Mouse (Mus musculus) heart, adult 2 months (tissue): ENCODE measurements around the gene Vmn1r211.

Experiments
- CTCF ChIP-seq: fragments of 200-600 bp; IDR thresholded peaks from 2 replicates; pipeline ENCODE4 v1.8.1; 2022; ENCODE audit warnings: antibody characterized with exemption, mild to moderate bottlenecking, moderate library complexity
- POLR2A ChIP-seq: fragments of 200-500 bp; IDR thresholded peaks from 2 replicates; pipeline ENCODE4 v1.6.1; 2011; ENCODE audit warnings: mild to moderate bottlenecking, low read depth, low read length, control low read depth; ENCODE audit not compliant: insufficient read depth

DNA sequence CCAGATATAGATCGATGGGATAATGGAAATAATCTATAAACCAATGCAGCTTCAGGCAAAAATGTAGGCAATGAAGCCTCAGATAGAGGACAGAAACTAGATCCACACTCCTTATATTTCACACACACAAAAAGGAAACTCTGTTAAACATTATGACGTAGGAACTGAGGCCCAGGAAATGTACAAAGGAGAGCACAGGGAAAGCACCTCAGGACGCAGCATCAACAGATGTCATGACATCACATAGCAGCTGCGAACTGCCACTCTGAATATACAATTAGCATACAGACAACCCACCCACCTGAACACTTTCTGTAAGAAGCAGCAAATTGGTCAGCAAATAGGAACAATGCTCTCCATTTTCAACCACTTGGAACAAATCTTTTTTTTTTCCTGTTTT, 2.6 kb downstream of the Vmn1r211 start:
- TF ChIP-seq POLR2A (no peak), CTCF (no peak)
